In the genomic region with DNA sequence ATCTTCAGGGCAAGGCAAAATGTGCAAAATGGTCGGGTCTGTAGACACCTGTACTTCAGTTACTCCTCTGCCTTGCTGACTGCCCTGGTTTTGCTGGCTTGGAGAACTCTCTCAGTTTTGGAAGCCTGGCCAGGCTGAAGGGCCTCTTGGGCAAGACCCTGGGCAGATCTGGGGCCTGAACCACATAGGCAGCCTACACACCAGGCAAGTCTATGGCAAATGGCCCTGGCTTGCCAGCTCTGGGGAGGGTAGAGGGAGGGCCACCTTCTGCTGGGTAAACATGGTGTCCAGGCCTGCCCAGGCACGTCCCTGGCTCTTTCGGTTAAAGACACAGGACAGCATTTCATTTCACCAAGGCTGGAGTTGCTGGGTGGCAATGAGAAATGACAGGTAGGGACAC, we compare ENCODE assay signal across 8 mouse cellular contexts. TPM values are rescaled to one million over a fixed set of nuclear protein-coding genes. Genes with fewer than 3 reads are reported as not detected.
DNase-seq lines count a peak whose midpoint lies in the region; ATAC-seq and TF ChIP-seq lines count a peak whose summit lies in the region.

No protein-coding gene starts in this region.

- H3K27me3 ChIP-seq in liver, postnatal 0 days (ENCODE audit: insufficient read depth, low read length) = no peaks in the 10 kb centered on the region
- H3K27me3 ChIP-seq in hindbrain, postnatal 0 days (ENCODE audit: insufficient read depth, low read length) = no peaks in the 10 kb centered on the region

- ATAC-seq in liver, postnatal 0 days = no peak
- no peak for ATAC-seq in hindbrain, postnatal 0 days
- no peak for ATAC-seq in megakaryocyte-erythroid progenitor cell, adult 5-6 weeks (replicated peaks; ENCODE audit: low FRiP score, low TSS enrichment, poor library complexity, severe bottlenecking)

- TF ChIP-seq EP300 in liver, postnatal 0 days (IDR thresholded peaks at IDR 0.05; ENCODE audit: low read depth) = no peak

- peak; percentile 77 for DNase-seq in cerebellum, adult 11 months
- no peak for DNase-seq in cerebellum, postnatal 4 days (ENCODE audit: low spot score in 2 of 2)
- peak; percentile 19 for DNase-seq in liver, postnatal 0 days
- no peak for DNase-seq in liver
- DNase-seq in hindbrain, postnatal 0 days (ENCODE audit: low spot score) = no peak
- DNase-seq in urinary bladder, adult 2 months (ENCODE audit: low spot score) = peak; percentile 67
- DNase-seq in right cerebral cortex, postnatal 14 days = no peak

- TF ChIP-seq CTCF in liver, postnatal 0 days (IDR thresholded peaks at IDR 0.05; ENCODE audit: low read depth) = no peak
- TF ChIP-seq CTCF in hindbrain, postnatal 0 days (IDR thresholded peaks at IDR 0.05; ENCODE audit: low read depth) = no peak

- H3K4me1 ChIP-seq in liver, postnatal 0 days (ENCODE audit: insufficient read depth) = peaks cover 75% of the 10 kb centered on the region
- peaks cover 72% of the 10 kb centered on the region for H3K4me1 ChIP-seq in hindbrain, postnatal 0 days (ENCODE audit: insufficient read depth, low read length)

- peak overlapping the region; percentile 11; the same call in 1 of the 2 replicates for H3K9ac ChIP-seq in liver, postnatal 0 days (replicated peaks)
- H3K9ac ChIP-seq in hindbrain, postnatal 0 days (replicated peaks; ENCODE audit: low read length) = no peak overlapping the region

- no peak overlapping the region for H3K4me3 ChIP-seq in liver, postnatal 0 days (ENCODE audit: low read depth, low read length)
- H3K4me3 ChIP-seq in hindbrain, postnatal 0 days (ENCODE audit: low read length) = no peak overlapping the region

- H3K4me2 ChIP-seq in liver, postnatal 0 days (ENCODE audit: low read depth, low read length) = no peak overlapping the region
- no peak overlapping the region for H3K4me2 ChIP-seq in hindbrain, postnatal 0 days (ENCODE audit: low read depth, low read length)

- 66% methylated on average over 3 of the region's 3 CpGs for WGBS in liver, postnatal 0 days (ENCODE audit: insufficient replicate concordance)
- WGBS in hindbrain, postnatal 0 days = 52% methylated on average over 3 of the region's 3 CpGs

- H3K36me3 ChIP-seq in liver, postnatal 0 days (replicated peaks; ENCODE audit: insufficient read depth, low read length) = 0 out of 2 replicates have a peak, but pooled peaks cover 2% of the 10 kb centered on the region
- no peaks in the 10 kb centered on the region for H3K36me3 ChIP-seq in hindbrain, postnatal 0 days (ENCODE audit: insufficient read depth, low read length)

- 0 out of 2 replicates have a peak overlapping the region, but pooled peaks have one; percentile 11 for H3K27ac ChIP-seq in liver, postnatal 0 days (ENCODE audit: low read depth)
- peak overlapping the region; percentile 54; the same call in 1 of the 2 replicates for H3K27ac ChIP-seq in hindbrain, postnatal 0 days

- H3K9me3 ChIP-seq in liver, postnatal 0 days (ENCODE audit: low read length) = no peaks in the 10 kb centered on the region
- H3K9me3 ChIP-seq in hindbrain, postnatal 0 days (ENCODE audit: low read length) = no peaks in the 10 kb centered on the region

RNA-seq across cellular contexts. Expression of gene Zmiz1, which starts 17.5 kb away (rescaled TPM):
- 3.6 and 4.3 TPM in 2 replicates for polyA plus RNA-seq in liver, postnatal 0 days (2015; fragmentation: Nextera tagmentation; extraction: Ambion mirVana)
- total RNA-seq in hindbrain, postnatal 0 days (2014; rRNA removed) = 129 and 135 TPM in 2 replicates
- polyA plus RNA-seq in hindbrain, postnatal 0 days (2015; fragmentation: Nextera tagmentation; extraction: Ambion mirVana) = 41.9 and 50.6 TPM in 2 replicates
- polyA plus RNA-seq in urinary bladder, adult 2 months (2012; rRNA removed) = 15.3 and 31.4 TPM in 2 replicates
- total RNA-seq in megakaryocyte-erythroid progenitor cell, adult 5-6 weeks (2014; fragmentation: Nextera tagmentation) = 51.3 and 56.9 TPM in 2 replicates
- total RNA-seq in megakaryocyte-erythroid progenitor cell, adult 5-6 weeks (2017) = 6.7 and 12.6 TPM in 2 replicates

Comparison
In these comparisons a context has a peak if more than half of its experiments do, and no peak if none do; other contexts are left out.
1. DNase-seq: peak in cerebellum, adult 11 months (single experiment), liver, postnatal 0 days (single experiment) and urinary bladder, adult 2 months (single experiment); none in cerebellum, postnatal 4 days (0 of 2), liver (single experiment), hindbrain, postnatal 0 days (single experiment) and right cerebral cortex, postnatal 14 days (single experiment).